Mouse (Mus musculus) lung, embryonic 16.5 days (tissue): ENCODE results near the gene Ncstn. TPM values are rescaled to one million over a fixed set of nuclear protein-coding genes. Genes with fewer than 3 reads are reported as not detected.

Experiments
- ATAC-seq: fragments of 200-750 bp; cut with Nextera tagmentation; 2 replicates; pipeline ENCODE4 v1.8.0; 2017; ENCODE audit warnings: low read depth, mild to moderate bottlenecking, moderate library complexity
- H3K27ac ChIP-seq: fragments of 300-500 bp; sonication (generic); 2 replicates; pipeline ENCODE4 v1.5.1; 2014; ENCODE audit warnings: mild to moderate bottlenecking, control low read depth, low read length
- H3K27me3 ChIP-seq: fragments of 300-500 bp; sonication (generic); 2 replicates; pipeline ENCODE4 v1.6.1; 2014; ENCODE audit warnings: low read depth, low read length, mixed read lengths; ENCODE audit not compliant: control insufficient read depth, insufficient read depth
- H3K36me3 ChIP-seq: fragments of 300-500 bp; sonication (generic); 2 replicates; pipeline ENCODE4 v1.6.1; 2014; ENCODE audit warnings: low read length; ENCODE audit not compliant: control insufficient read depth, insufficient read depth
- H3K4me1 ChIP-seq: fragments of 300-500 bp; sonication (generic); replicated peaks from 2 replicates; pipeline ENCODE4 v1.6.1; 2014; ENCODE audit warnings: low read length, mixed read lengths; ENCODE audit not compliant: control insufficient read depth, insufficient read depth
- H3K4me2 ChIP-seq: fragments of 300-500 bp; sonication (generic); 2 replicates; pipeline ENCODE4 v1.6.1; 2014; ENCODE audit warnings: low read depth, low read length, control low read depth
- H3K4me3 ChIP-seq: fragments of 300-500 bp; sonication (generic); 2 replicates; pipeline ENCODE4 v1.5.1; 2014; ENCODE audit warnings: mild to moderate bottlenecking, low read length, control low read depth
- H3K9ac ChIP-seq: fragments of 300-500 bp; sonication (generic); 2 replicates; pipeline ENCODE4 v1.6.1; 2014; ENCODE audit warnings: low read length, control low read depth
- H3K9me3 ChIP-seq: fragments of 300-500 bp; sonication (generic); 2 replicates; pipeline ENCODE4 v1.6.1; 2016; ENCODE audit warnings: low read length; ENCODE audit not compliant: control insufficient read depth
- WGBS: fragments of 180-500 bp; shearing (Covaris S2); extraction: QIAGEN DNeasy Blood & Tissue Kit; methylation state at CpG from one replicate; pipeline ENCODE4 v1.1.7; 2014; 5-methylcytosine and 5-hydroxymethylcytosine counted together
- polyA plus RNA-seq: library from polyadenylated mRNA; unstranded; fragments of >200 nt; fragmentation: Nextera tagmentation; extraction: Ambion mirVana; gene quantifications from 2 replicates; pipeline ENCODE4 v1.2.1, GENCODE M21; 2015

The Ncstn gene
- polyA plus RNA-seq, 1 experiment from 2014 or later, result 146 TPM

- peaks cover 21% of the 10 kb centered on the region for H3K4me1 ChIP-seq
- H3K4me3 ChIP-seq, result peak overlapping the region; percentile 96
- no peaks in the 10 kb centered on the region for H3K27me3 ChIP-seq
- H3K9me3 ChIP-seq, result no peaks in the 10 kb centered on the region
- peak overlapping the region; percentile 75 for H3K4me2 ChIP-seq
- no peaks in the 10 kb centered on the region for H3K36me3 ChIP-seq
- no peak overlapping the region for H3K27ac ChIP-seq
- 47% methylated on average over 8 of the region's 8 CpGs for WGBS
- H3K9ac ChIP-seq, result 0 out of 2 replicates have a peak overlapping the region, but pooled peaks have one; percentile 34
- no peak for ATAC-seq
Measured at GRCm38 (mm10) chr1:172025201-172025904, 57.2 kb downstream of the Ncstn start.

- Histone ChIP-seq H3K27ac (no peak overlapping the region), H3K4me3 (no peak overlapping the region), H3K9me3 (no peaks in the 10 kb centered on the region), H3K4me2 (no peak overlapping the region), H3K27me3 (no peaks in the 10 kb centered on the region), H3K9ac (no peak overlapping the region), H3K36me3 (no peaks in the 10 kb centered on the region), H3K4me1 (peaks cover 24% of the 10 kb centered on the region)
- 56% methylated on average over 9 of the region's 9 CpGs for WGBS
- ATAC-seq, result no peak
Measured at GRCm38 (mm10) chr1:172024140-172024895, 58.3 kb downstream of the Ncstn start.

GRCm38 (mm10) chr1:172019863-172020521, 62.6 kb downstream of the Ncstn start:
- Histone ChIP-seq H3K4me2 (no peak overlapping the region), H3K27me3 (no peaks in the 10 kb centered on the region), H3K4me3 (no peak overlapping the region), H3K9me3 (no peaks in the 10 kb centered on the region), H3K4me1 (peaks cover 34% of the 10 kb centered on the region), H3K27ac (0 out of 2 replicates have a peak overlapping the region, but pooled peaks have one; percentile 18), H3K9ac (no peak overlapping the region), H3K36me3 (no peaks in the 10 kb centered on the region)
- 80% methylated on average over 10 of the region's 10 CpGs for WGBS
- ATAC-seq, result no peak

GRCm38 (mm10) chr1:172019339-172019738, 63.3 kb downstream of the Ncstn start:
- Histone ChIP-seq H3K9ac (no peak overlapping the region), H3K9me3 (no peaks in the 10 kb centered on the region), H3K4me3 (no peak overlapping the region), H3K4me1 (peaks cover 30% of the 10 kb centered on the region), H3K4me2 (no peak overlapping the region), H3K27ac (0 out of 2 replicates have a peak overlapping the region, but pooled peaks have one; percentile 18), H3K27me3 (no peaks in the 10 kb centered on the region), H3K36me3 (no peaks in the 10 kb centered on the region)
- peak; percentile 59 for ATAC-seq
- WGBS, result 75% methylated on average over 4 of the region's 4 CpGs

- ATAC-seq, result peak; percentile 41
- H3K27ac ChIP-seq, result no peak overlapping the region; the same call in 1 of the 2 replicates
- no peaks in the 10 kb centered on the region for H3K36me3 ChIP-seq
Measured at GRCm38 (mm10) chr1:172018336-172019311, 64.0 kb downstream of the Ncstn start.

GRCm38 (mm10) chr1:172017517-172018070, 65.0 kb downstream of the Ncstn start:
- H3K4me1 ChIP-seq, result peaks cover 28% of the 10 kb centered on the region
- WGBS, result 77% methylated on average over 6 of the region's 6 CpGs
- H3K27ac ChIP-seq, result no peak overlapping the region
- no peaks in the 10 kb centered on the region for H3K36me3 ChIP-seq
- H3K9me3 ChIP-seq, result no peaks in the 10 kb centered on the region
- no peak for ATAC-seq
- H3K9ac ChIP-seq, result no peak overlapping the region
- no peak overlapping the region for H3K4me3 ChIP-seq
- H3K27me3 ChIP-seq, result no peaks in the 10 kb centered on the region
- H3K4me2 ChIP-seq, result no peak overlapping the region

More at GRCm38 (mm10) chr1:172018336-172019311, 64.0 kb downstream of the Ncstn start:
- Histone ChIP-seq H3K4me1 (peaks cover 28% of the 10 kb centered on the region), H3K27me3 (no peaks in the 10 kb centered on the region), H3K9ac (no peak overlapping the region), H3K4me3 (no peak overlapping the region), H3K4me2 (no peak overlapping the region), H3K9me3 (no peaks in the 10 kb centered on the region)
- WGBS, result 84% methylated on average over 9 of the region's 9 CpGs

- no peak overlapping the region for H3K4me2 ChIP-seq
- 0 out of 2 replicates have a peak, but pooled peaks have one; percentile 10 for ATAC-seq
Measured at GRCm38 (mm10) chr1:172016660-172017516, 65.7 kb downstream of the Ncstn start.

More at GRCm38 (mm10) chr1:172016660-172017516, 65.7 kb downstream of the Ncstn start:
- Histone ChIP-seq H3K9me3 (no peaks in the 10 kb centered on the region), H3K9ac (0 out of 2 replicates have a peak overlapping the region, but pooled peaks have one; percentile 3), H3K4me3 (no peak overlapping the region), H3K4me1 (peaks cover 28% of the 10 kb centered on the region), H3K27me3 (no peaks in the 10 kb centered on the region), H3K36me3 (no peaks in the 10 kb centered on the region), H3K27ac (peak overlapping the region; percentile 44)
- WGBS, result 17% methylated on average over 6 of the region's 6 CpGs
